Mouse (Mus musculus) forebrain, embryonic 15.5 days (tissue): ENCODE data around the gene Sumo1. TPM values are rescaled to one million over a fixed set of nuclear protein-coding genes. Genes with fewer than 3 reads are reported as not detected.

Experiments
- ATAC-seq: fragments of 200-750 bp; cut with Nextera tagmentation; replicated peaks from 2 replicates; pipeline ENCODE4 v1.8.0; 2017; ENCODE audit warnings: mild to moderate bottlenecking, moderate TSS enrichment, moderate library complexity
- H3K27ac ChIP-seq: fragments of 300-500 bp; sonication (generic); replicated peaks from 2 replicates; pipeline ENCODE4 v1.5.1; 2015; ENCODE audit warnings: mild to moderate bottlenecking, inconsistent platforms
- H3K27me3 ChIP-seq: fragments of 300-500 bp; sonication (generic); 2 replicates; pipeline ENCODE4 v1.6.1; 2015; ENCODE audit warnings: inconsistent platforms
- H3K36me3 ChIP-seq: fragments of 300-500 bp; sonication (generic); 2 replicates; pipeline ENCODE4 v1.6.1; 2015; ENCODE audit warnings: mild to moderate bottlenecking, inconsistent platforms
- H3K4me1 ChIP-seq: fragments of 300-500 bp; sonication (generic); 2 replicates; pipeline ENCODE4 v1.6.1; 2015; ENCODE audit warnings: inconsistent platforms
- H3K4me2 ChIP-seq: fragments of 300-500 bp; sonication (generic); replicated peaks from 2 replicates; pipeline ENCODE4 v1.6.1; 2015; ENCODE audit warnings: mild to moderate bottlenecking, inconsistent platforms
- H3K4me3 ChIP-seq: fragments of 300-500 bp; sonication (generic); 2 replicates; pipeline ENCODE4 v1.5.1; 2015; ENCODE audit warnings: mild to moderate bottlenecking, inconsistent platforms
- H3K9ac ChIP-seq: fragments of 300-500 bp; sonication (generic); replicated peaks from 2 replicates; pipeline ENCODE4 v1.6.1; 2015; ENCODE audit warnings: mild to moderate bottlenecking, inconsistent platforms
- H3K9me3 ChIP-seq: fragments of 300-500 bp; sonication (generic); 2 replicates; pipeline ENCODE4 v1.6.1; 2016; ENCODE audit warnings: inconsistent platforms
- WGBS: fragments of 180-500 bp; shearing (Covaris S2); methylation state at CpG from one replicate; pipeline ENCODE4 v1.1.7; 2015; ENCODE audit warnings: mixed read lengths; 5-methylcytosine and 5-hydroxymethylcytosine counted together
- polyA plus RNA-seq: library from polyadenylated mRNA; unstranded; fragments of >200 nt; fragmentation: Nextera tagmentation; extraction: Ambion mirVana; gene quantifications from 2 replicates; pipeline ENCODE4 v1.2.1, GENCODE M21; 2015

Gene Sumo1
- polyA plus RNA-seq, result 427 and 428 TPM in 2 replicates

GRCm38 (mm10) chr1:59670641-59671168, at the start of gene Sumo1:
Gene Sumo1, minus strand, starts transcription at chr1:59670834.
- Histone ChIP-seq H3K27ac (peak within 1 kb of the TSS; percentile 94), H3K27me3 (no peaks in the 10 kb centered on the region), H3K9ac (peak within 1 kb of the TSS; percentile 95), H3K36me3 (no peaks in the 10 kb centered on the region), H3K4me1 (peaks cover 27% of the 10 kb centered on the region), H3K9me3 (no peaks in the 10 kb centered on the region), H3K4me2 (peak within 1 kb of the TSS; percentile 70), H3K4me3 (peak within 1 kb of the TSS; percentile 91)
- 0% methylated on average over 36 of the region's 36 CpGs for WGBS
- peak; percentile 96 for ATAC-seq

DNA sequence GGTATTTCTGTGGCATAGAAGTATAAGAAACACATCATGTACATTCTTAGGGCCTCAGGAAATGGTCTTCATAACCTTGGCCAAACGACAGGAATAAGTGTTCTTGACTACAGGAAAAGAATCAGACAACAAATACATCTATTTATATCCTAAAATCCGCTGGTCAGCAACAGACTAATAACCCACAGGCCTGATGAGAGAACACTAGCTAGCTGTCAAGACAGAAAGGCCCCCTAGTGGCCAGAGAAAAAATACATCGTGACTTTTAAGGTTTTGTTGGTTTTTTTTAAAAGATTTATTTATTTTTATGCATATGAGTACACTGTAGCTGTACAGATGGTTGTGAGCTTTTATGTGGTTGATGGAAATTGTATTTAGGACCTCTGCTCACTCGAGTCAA, 49.3 kb upstream of the Sumo1 start:
- H3K4me3 ChIP-seq, result no peak overlapping the region
- no peak overlapping the region for H3K9ac ChIP-seq
- ATAC-seq, result no peak
- H3K36me3 ChIP-seq, result peaks cover 17% of the 10 kb centered on the region
- no peaks in the 10 kb centered on the region for H3K27me3 ChIP-seq
- WGBS, result 49% methylated on average over 4 of the region's 4 CpGs
- no peak overlapping the region for H3K4me2 ChIP-seq
- H3K4me1 ChIP-seq, result no peaks in the 10 kb centered on the region
- no peaks in the 10 kb centered on the region for H3K9me3 ChIP-seq
- H3K27ac ChIP-seq, result no peak overlapping the region

DNA sequence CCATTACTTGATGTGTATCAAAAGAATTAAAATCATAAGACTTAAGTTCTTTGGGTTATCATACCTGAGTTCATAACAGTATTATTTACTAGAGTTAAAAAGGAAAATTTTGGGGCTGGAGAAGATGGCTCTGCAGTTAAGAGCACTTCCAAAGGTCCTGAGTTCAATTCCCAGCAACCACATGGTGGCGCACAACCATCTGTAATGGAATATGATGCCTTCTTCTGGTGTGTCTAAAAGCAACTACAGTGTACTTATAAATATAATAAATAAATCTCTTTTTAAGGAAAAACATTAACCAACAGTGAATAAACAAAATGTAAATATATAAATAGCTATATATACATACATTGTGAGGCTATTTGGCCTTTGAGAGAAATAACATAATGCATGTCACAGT, 31.1 kb upstream of the Sumo1 start:
- WGBS, result 100% methylated on average over 1 of the region's 1 CpGs
- peaks cover 77% of the 10 kb centered on the region for H3K36me3 ChIP-seq
- H3K4me2 ChIP-seq, result no peak overlapping the region
- H3K9me3 ChIP-seq, result no peaks in the 10 kb centered on the region
- no peak for ATAC-seq
- H3K27ac ChIP-seq, result no peak overlapping the region
- H3K9ac ChIP-seq, result no peak overlapping the region
- H3K4me1 ChIP-seq, result no peaks in the 10 kb centered on the region
- no peak overlapping the region for H3K4me3 ChIP-seq
- no peaks in the 10 kb centered on the region for H3K27me3 ChIP-seq

DNA sequence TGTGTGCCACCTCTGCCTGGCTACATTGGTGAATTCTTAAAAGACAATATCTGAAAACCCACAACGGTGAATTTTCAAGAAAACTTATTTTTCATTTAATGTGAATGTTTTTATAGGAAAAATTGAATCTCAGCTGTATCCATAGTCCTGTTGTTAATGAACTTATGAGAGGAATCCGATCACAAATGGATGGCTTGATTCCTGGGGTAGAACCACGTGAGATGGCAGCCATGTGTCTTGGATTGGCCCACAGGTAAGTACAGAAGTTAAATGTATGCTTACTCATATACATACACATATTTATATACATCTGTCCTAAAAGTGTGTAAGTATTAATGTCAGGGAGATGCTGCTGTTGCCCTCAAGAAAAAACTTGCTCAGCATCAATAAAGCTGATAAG, 27.6 kb upstream of the Sumo1 start:
- Histone ChIP-seq H3K27me3 (no peaks in the 10 kb centered on the region), H3K27ac (no peak overlapping the region), H3K4me1 (no peaks in the 10 kb centered on the region), H3K4me3 (no peak overlapping the region), H3K9me3 (no peaks in the 10 kb centered on the region), H3K36me3 (peaks cover 73% of the 10 kb centered on the region), H3K4me2 (no peak overlapping the region), H3K9ac (no peak overlapping the region)
- 96% methylated on average over 3 of the region's 3 CpGs for WGBS
- ATAC-seq, result no peak

- Histone ChIP-seq H3K4me1 (no peaks in the 10 kb centered on the region), H3K9ac (no peak overlapping the region), H3K4me3 (no peak overlapping the region), H3K4me2 (no peak overlapping the region), H3K9me3 (no peaks in the 10 kb centered on the region), H3K27ac (no peak overlapping the region), H3K27me3 (no peaks in the 10 kb centered on the region), H3K36me3 (peaks cover 75% of the 10 kb centered on the region)
- 83% methylated on average over 5 of the region's 5 CpGs for WGBS
- ATAC-seq, result no peak
These were observed 27.1 kb upstream of the Sumo1 start for GRCm38 (mm10) chr1:59697751-59698150.

DNA sequence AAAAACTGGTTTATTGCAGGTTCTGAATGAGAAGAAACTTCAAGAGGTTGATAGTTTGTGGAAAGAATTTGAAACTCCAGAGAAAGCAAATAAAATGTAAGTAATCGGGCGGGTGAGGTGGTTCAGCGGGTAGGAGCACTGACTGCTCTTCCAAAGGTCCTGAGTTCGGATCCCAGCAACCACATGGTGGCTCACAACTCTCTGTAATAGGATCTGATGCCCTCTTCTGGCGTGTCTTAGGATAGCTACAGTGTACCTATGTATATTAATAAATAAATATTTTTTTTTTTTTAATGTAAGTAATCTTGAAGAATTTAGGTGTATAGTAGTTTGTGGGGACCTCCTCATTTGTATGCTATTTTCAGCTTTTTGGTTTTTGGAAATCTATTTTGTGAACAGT, 19.8 kb upstream of the Sumo1 start:
- Histone ChIP-seq H3K27ac (no peak overlapping the region), H3K4me2 (no peak overlapping the region), H3K4me3 (no peak overlapping the region), H3K4me1 (peaks cover 21% of the 10 kb centered on the region), H3K36me3 (peaks cover 33% of the 10 kb centered on the region), H3K9me3 (no peaks in the 10 kb centered on the region), H3K27me3 (no peaks in the 10 kb centered on the region), H3K9ac (no peak overlapping the region)
- WGBS, result 89% methylated on average over 5 of the region's 5 CpGs
- ATAC-seq, result no peak

- H3K4me3 ChIP-seq, result no peak overlapping the region
- no peak overlapping the region for H3K9ac ChIP-seq
- no peaks in the 10 kb centered on the region for H3K9me3 ChIP-seq
- ATAC-seq, result no peak
- H3K27ac ChIP-seq, result no peak overlapping the region
- no peak overlapping the region for H3K4me2 ChIP-seq
- peaks cover 13% of the 10 kb centered on the region for H3K36me3 ChIP-seq
- 84% methylated on average over 1 of the region's 1 CpGs for WGBS
- peaks cover 9% of the 10 kb centered on the region; the same call in 1 of the 2 replicates for H3K27me3 ChIP-seq
- H3K4me1 ChIP-seq, result peaks cover 25% of the 10 kb centered on the region
These were observed 16.9 kb upstream of the Sumo1 start for GRCm38 (mm10) chr1:59687493-59687892.

- peak; percentile 98 for ATAC-seq
- Histone ChIP-seq H3K9ac (peak within 1 kb of the TSS; percentile 61), H3K4me2 (peak within 1 kb of the TSS; percentile 77), H3K4me3 (peak within 1 kb of the TSS; percentile 72), H3K27me3 (peaks cover 9% of the 10 kb centered on the region; the same call in 1 of the 2 replicates), H3K4me1 (peaks cover 25% of the 10 kb centered on the region), H3K9me3 (no peaks in the 10 kb centered on the region), H3K36me3 (peaks cover 6% of the 10 kb centered on the region; the same call in 1 of the 2 replicates), H3K27ac (peak within 1 kb of the TSS; percentile 81)
- WGBS, result under 1% methylated on average over 49 of the region's 49 CpGs
These were observed 14.5 kb upstream of the Sumo1 start, which contains the start of gene Nop58 for GRCm38 (mm10) chr1:59684819-59685755. Gene Nop58, plus strand, starts transcription at chr1:59684971.

DNA sequence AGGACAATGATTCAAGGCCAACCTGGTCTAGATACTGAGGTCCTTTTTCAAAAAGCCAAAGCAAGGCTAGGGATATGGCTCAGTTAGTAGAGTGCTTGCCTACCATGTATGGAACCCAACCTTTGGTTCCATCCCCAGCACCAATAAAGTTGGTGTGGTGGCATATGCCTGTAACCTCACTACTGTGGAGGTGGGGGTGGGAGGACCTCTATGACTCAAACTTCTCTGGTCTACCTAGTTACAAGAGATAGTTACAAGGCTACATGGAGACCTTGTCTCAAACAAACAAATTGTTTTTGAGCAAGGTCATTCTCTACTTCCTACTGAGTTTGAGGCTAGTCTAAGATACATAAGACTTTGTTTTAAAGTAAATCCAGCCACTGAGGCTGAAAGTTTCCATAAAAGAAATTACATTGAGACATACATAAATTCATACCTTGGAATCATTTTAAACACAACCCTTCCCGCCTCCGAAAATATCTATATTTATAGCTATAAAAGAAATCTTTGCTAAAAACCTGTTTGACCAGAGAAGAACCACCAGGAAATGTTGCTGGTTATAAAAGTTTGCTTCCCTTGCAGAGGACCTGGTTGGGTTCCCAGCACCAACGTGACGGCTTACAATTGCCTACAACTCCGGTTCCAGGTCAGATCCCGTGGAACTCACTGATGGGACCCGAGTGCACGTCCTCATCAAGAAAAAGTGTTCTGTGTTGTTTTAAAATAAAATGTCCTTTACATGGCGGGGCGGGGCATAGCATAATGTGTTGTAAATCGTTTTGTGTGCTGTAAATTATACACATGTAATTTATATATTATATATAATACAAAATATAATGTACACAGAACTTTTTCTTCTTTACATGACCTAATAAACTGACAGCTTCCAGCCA, 13.5 kb upstream of the Sumo1 start:
- H3K9me3 ChIP-seq, result no peaks in the 10 kb centered on the region
- H3K27me3 ChIP-seq, result peaks cover 9% of the 10 kb centered on the region; the same call in 1 of the 2 replicates
- H3K4me3 ChIP-seq, result peak overlapping the region; percentile 72
- no peaks in the 10 kb centered on the region for H3K36me3 ChIP-seq
- H3K27ac ChIP-seq, result 0 out of 2 replicates have a peak overlapping the region, but pooled peaks have one; percentile 34
- H3K4me2 ChIP-seq, result peak overlapping the region; percentile 77
- ATAC-seq, result peak; percentile 42
- peaks cover 25% of the 10 kb centered on the region for H3K4me1 ChIP-seq
- peak overlapping the region; percentile 26; the same call in 1 of the 2 replicates for H3K9ac ChIP-seq
- 9% methylated on average over 11 of the region's 11 CpGs for WGBS

DNA sequence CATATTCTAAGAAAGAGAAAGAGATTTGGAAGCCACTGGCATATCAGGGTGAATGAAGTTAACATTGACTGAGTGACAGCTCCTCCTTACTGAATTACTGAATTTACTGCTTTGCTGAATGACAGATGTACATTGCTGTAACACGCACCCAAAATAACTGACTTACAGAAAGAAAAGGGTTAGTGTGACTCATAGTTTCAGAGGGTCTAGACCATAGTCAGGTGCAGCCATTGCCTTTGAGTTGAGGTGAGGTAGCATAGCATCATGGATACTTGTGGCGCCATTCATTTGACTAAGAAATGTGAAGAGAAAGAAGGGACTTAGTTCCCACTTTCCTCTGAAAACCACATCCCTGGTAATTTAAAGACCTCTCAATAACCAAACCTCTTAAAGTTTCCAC, 3.0 kb upstream of the Sumo1 start:
- Histone ChIP-seq H3K4me3 (no peak overlapping the region), H3K9ac (no peak overlapping the region), H3K27ac (no peak overlapping the region), H3K36me3 (no peaks in the 10 kb centered on the region), H3K9me3 (no peaks in the 10 kb centered on the region), H3K4me2 (no peak overlapping the region), H3K4me1 (peaks cover 19% of the 10 kb centered on the region), H3K27me3 (no peaks in the 10 kb centered on the region)
- ATAC-seq, result no peak
- WGBS, result 96% methylated on average over 2 of the region's 2 CpGs

GRCm38 (mm10) chr1:59669962-59670630, 538 bp downstream of the Sumo1 start:
- peak; percentile 44 for ATAC-seq

More at GRCm38 (mm10) chr1:59669962-59670630, 538 bp downstream of the Sumo1 start:
- Histone ChIP-seq H3K27me3 (no peaks in the 10 kb centered on the region), H3K4me2 (peak overlapping the region; percentile 67), H3K4me1 (peaks cover 27% of the 10 kb centered on the region), H3K9ac (peak overlapping the region; percentile 95), H3K27ac (peak overlapping the region; percentile 94), H3K9me3 (no peaks in the 10 kb centered on the region), H3K36me3 (no peaks in the 10 kb centered on the region), H3K4me3 (peak overlapping the region; percentile 91)
- WGBS, result under 1% methylated on average over 52 of the region's 54 CpGs
